Mouse (Mus musculus): ENCODE results near the gene Cacna2d4.

DNA sequence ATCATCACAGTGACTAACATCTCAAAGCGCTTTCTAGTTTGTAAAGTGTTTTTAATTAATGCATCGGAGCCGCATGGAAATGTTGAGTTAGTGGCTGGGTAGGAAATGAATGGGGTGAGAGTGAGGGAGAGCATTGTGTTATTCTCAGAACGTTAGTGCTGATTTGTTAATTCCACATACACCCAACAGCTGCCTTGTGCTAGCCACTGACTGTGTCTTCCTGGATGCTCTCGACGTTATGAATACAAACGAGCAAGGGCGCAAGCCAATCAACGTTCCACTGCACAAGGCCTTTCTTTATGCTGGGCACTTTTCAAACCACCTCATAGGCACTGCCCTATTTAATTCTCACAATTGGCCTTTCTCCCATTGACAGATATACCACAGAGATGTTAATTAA lies 82.4 kb downstream of the Cacna2d4 start:
- TF ChIP-seq CTCF (IDR thresholded peaks at IDR 0.05; ENCODE audit: low read depth, low read length) (no peak), GATA2 (IDR thresholded peaks at IDR 0.05; ENCODE audit: borderline replicate concordance, low read depth, low read length) (no peak), POLR2AphosphoS5 (IDR thresholded peaks at IDR 0.05; ENCODE audit: insufficient replicate concordance, low read depth, low read length) (no peak), GATA1 (IDR thresholded peaks at IDR 0.05; ENCODE audit: borderline replicate concordance, low read length) (no peak), TAL1 (conservative IDR thresholded peaks at IDR 0.05; ENCODE audit: low read depth, low read length) (no peak)

All from G1E (cell line).